Mouse (Mus musculus) ovary, postnatal 36 days (tissue): ENCODE measurements around the gene Ninj2.

Source experiments
- DNase-seq: peaks from one replicate; pipeline ENCODE4 v3.0.0; 2022; ENCODE audit warnings: low spot score, mixed read lengths

Ninj2 gene

DNA sequence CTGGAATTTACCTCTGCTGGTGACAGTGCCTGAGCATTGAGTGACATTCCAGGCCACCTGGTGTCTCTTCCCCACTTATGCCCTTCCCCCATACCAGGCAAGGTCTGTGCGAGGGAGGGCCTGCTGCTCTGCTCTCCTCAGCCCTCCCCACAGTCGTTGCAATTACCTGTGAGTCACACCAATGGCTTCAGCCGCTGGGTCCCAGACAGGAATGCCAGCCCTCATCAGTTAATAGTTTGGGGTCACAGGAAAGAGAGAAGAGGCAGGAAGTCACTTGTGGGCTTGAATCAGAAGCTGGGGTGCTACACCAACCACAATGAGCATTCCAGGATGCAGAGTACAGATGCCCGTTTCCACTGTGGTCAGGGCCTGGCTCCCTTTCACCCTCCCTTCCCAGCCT, 41.6 kb downstream of the Ninj2 start:
- no peak for DNase-seq

DNA sequence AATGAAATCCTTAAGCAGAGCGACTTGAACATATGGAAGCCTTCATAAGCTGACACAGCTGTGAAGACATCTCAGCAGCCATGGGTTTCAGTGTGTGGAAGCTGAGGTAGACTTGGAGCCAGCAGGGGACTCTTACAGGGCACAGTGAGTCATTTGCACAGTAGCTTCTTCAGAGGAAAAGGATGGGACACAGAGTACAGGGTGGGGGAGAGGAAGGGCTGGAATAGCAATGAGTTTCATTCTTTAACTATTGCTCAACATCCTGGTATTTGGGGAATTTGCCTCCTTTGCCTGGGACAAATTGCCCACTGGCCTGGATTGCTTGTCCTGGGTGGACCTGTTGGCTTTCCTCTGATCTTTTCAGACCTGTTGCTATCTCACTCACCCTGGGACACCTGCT, 52.3 kb downstream of the Ninj2 start:
- DNase-seq: no peak

DNA sequence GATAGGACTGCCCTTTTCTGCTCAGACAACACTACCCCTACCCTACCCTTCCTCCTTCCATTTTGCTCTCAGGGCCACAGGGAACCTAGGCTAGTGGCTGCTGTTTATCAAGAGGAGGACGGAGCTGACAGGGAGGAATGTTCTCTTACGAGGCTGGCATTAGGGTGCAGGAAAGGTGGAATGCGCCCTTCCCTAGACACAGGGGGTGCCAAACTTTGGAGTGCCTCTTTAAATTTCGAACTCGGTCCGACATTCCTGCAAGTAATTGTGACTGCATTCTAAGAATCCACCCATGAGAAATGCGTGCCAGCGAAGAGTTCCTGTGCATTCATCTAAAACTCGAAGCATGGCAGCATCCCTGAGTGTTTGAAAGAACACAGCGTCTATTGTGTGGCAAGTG, 53.5 kb downstream of the Ninj2 start:
- DNase-seq: no peak

DNA sequence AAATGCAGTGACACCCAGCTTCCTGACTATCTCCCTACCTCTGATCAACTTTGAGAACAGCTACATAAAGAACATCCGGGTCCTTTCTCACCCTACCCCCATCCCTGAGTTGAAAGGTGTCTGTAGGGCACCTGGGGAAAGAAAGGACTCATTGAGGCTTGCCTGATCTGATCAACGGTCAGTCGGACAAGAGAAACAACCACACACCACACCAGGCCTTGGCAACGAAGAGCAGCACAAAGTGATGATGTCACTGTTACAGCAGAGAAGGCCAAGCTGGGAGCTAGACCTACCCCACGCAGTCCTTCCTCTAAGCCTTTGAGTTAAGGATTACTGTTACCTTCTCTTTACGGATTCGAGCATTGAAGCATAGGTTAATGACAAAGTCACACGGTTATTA, 54.3 kb downstream of the Ninj2 start:
- DNase-seq: no peak

DNA sequence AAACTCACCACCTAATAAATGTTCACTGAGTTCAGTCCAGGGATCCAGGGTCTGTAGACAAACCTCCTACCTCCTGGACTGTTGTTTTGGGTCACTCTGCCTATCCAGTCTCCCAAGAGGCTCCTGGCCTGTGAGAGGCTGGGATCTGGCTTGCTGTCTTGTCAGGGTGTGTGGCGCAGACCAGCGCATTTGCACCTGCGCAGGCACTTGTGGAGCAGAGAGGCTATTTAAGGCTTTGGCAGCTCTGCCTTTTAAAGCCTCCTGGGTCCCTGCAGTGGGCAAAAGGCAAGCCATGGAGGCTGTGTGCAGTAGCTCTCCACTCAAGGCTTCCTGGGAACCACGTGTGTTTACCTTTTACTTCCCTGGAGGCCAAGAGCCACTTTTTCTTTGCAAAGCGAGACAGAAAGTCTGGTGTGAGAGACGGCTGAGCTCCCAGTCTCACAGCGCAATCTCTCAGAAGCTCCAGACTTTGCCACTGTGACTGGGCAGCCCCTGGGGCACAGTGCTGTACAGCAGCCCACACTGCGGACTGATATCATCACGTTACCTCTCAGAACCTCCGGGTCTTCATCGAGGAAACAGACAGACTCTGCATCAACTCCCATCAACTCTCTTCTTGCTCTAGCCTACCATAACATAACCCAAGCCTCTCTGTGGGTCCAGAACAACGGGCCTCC, 55.7 kb downstream of the Ninj2 start:
- DNase-seq: no peak

DNA sequence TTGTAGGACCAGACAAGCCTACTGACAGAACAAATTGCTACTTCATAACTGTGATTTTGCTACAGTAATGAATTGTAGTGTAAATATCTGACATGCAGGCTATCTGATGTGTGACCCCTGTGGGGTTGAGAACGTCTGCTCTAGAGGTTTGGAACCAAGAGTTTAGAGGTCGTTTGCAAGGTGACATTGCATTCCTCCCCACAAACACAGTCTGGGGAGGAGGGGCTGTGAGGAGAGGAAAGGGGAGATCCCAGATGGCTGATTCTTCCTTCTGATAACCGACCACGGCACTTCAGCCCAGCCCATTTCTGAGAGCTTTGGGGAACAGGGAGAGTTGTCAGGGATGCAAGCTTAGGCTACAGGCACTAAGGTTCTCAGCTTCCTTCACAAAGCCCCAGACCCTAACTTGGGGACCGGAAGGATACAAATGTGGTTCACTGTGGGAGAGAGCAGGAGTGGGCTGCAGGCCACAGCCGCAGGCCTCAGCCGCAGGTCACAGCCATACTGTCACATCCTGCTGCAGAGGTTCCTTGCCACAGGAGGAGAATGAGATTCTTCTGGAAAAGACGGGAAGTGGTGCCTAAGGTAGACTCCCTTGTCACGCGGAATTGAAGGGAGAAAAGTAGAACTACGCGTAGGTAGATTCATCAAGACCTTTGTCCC, 56.4 kb downstream of the Ninj2 start:
- no peak for DNase-seq

DNA sequence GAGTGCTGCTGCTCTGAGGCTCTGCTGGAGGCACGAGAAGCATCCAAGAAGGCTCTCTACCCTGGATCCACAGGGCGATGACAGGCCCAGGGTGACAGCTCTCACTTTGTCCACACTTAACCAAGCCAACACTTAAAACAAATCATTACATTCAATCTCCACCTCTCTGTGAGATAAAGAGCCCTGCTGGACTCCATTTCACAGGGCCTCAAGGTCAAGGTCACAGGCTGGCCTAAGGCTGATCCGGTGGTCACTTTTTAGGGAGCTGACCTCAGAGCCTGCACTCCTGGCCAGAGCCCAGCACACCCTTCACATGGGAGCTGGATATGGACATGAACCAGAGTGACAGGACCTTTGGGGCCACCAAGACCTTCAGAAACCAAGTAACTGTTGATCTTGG, 57.1 kb downstream of the Ninj2 start:
- DNase-seq: no peak

DNA sequence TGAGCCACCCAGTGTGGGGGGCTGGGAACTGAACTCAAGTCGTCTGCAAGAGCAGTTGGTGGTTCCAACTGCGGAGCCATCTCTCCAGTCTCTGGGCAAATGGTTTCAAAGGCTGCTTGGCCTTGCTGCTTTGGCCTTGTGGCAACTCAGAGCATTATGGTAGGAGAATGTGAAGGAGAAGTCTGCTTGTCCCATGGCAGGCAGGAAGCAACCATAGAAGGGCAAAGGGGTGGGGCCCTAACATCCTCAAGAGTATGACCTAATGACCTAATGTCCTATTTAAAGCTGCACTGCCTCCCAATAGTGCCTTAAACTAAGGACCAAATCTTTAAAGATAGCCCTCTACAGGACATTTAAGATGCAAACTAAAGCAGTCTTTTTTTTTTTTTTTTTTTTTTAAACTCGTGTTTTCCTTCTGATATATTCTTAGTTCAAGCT, 58.5 kb downstream of the Ninj2 start:
- no peak for DNase-seq

DNA sequence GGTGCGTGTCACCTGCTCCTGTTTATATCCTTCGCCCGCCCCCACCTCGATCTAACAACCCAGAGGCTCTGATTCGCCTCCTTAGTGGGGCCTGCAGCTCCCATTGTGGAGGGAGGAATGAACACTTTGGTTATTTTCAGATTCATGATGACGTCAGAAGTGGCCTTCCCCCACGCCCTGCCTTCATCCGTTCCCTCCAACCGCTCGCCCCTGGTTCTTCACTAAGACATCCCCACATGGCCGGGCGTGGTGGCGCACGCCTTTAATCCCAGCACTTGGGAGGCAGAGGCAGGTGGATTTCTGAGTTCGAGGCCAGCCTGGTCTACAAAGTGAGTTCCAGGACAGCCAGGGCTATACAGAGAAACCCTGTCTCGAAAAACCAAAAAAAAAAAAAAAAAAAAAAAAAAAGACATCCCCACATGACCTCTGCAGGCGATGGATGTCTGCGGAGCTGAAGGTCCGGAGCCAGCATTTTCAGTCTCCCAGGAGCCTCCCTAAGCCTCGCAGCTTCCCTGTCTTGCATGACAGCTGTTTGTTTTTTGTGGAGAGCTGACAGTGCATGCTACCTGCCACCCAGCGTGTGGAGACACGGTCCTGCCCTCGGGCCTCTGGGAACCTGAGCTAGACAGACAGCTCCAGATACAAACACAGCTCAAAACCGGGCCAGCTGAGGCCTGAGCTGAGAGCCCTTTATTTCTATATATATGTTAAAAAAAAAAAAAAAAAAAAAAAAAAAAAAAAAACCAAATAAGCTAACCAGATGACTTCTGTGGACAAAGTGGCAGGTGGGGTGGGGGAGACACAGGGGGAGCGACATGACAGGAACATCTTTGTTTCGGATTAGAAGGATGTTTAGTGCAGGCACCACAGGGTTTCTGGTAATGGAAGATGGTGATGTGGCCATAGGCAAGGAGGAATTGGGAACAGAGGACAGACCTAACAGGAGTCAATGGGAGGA, 59.9 kb downstream of the Ninj2 start:
- DNase-seq: no peak

DNA sequence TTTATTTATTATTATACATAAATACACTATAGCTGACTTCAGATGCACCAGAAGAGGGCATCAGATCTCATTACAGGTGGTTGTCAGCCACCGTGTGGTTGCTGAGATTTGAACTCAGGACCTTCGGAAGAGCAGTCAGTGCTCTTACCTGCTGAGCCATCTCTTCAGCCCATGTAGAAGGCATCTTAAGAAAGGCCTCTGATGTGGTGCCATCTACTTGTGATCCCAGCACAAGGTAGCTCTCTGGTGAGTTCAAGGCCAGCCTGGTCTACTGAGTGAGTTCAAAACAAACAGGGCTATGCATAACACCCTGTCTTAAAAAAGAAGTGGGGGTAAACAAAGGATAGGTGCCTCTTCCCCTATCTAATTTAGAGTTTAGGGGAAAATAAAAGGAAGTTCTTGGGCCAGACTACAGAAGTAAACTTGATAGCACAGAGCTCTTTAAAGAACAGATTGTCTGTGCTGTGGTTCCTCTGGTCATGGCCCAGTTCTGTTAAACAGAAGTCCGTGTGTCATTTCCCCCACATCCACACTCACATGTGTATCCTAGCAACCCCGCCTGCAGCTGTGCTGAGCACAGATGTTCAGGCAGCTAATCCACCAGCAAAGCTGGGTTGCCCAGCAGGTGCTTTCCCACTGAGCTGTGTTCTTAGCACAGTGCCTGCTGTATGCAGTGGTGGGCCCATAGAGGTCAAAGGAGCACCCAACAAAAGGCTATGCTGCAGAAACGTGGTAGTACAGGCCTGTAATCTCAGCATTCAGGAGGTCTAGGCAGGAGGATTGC, 61.6 kb downstream of the Ninj2 start:
- no peak for DNase-seq

DNA sequence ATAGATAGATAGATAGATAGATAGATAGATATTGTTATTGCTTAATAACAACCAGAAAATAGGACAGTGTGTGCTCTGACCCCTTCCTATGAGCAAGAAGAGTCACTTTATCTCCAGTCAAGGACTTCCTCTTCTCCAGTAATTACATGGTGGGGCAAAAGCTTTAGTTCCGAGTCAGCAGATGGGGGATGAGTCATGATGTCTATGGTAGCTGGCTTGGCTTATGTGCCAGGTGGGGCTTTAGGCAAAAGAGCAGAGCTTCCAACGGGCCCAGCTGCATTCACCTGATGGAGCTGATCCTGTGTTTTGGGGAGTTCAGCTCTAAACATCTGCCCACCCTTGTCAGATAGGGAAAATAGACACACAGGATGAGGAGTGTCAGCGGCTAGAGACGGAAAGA, 62.4 kb downstream of the Ninj2 start:
- DNase-seq: no peak

DNA sequence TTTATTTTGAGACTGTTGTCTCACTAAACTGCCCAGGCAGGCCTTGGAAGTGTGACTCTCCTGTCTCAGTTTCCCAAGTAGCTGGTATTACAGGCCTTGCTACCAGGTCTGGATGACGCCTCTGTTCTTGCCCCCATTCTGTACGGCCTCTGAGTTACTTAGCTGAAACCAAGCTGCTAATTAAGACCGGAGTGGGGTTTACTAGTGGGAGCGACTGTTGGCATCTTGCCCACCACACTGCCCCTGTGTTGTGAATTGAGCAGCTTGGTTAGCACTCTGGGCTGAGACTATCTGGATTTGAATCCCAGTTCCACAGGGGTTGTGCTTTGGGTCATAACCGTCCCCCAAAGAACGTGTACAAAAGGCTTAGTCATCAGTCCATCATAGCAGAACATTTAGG, 64.3 kb downstream of the Ninj2 start:
- DNase-seq: no peak

DNA sequence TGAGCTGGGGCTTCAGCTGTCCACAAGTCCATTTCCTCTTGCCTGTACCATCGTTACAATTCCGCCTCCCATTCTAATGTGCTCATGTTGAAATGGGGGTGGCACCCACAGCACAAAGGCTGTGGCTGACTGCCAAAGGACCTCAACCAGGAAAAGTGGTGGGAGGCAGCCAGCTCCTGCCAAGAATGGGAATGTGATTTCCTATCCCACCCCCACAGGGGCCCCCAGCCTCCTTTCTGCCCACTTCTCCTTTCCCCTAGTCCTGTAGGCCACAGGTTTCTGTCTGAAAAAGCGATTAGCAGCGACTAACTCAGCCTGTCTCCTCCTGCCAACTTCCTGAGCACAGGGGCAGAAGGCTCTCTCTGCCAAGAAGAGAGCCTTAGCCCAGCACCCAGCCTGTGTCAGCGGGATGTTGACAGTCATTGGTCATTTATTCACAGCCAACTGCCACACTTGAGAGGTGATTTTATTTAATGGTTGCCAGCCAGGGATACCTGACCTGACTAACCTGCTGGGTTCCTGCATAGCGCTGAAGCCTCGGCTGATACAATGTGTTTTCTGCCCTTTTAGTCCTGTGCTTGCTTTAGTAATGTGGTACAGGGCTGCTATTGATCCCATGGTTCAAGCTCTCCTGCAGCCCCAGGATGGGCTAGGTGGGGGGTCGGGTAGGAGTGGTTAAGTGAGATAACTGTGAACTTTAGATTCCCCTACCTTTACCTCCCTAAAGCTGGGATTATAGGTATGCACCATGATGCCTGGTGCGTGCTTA, 66.2 kb downstream of the Ninj2 start:
- DNase-seq: peak; percentile 41

DNA sequence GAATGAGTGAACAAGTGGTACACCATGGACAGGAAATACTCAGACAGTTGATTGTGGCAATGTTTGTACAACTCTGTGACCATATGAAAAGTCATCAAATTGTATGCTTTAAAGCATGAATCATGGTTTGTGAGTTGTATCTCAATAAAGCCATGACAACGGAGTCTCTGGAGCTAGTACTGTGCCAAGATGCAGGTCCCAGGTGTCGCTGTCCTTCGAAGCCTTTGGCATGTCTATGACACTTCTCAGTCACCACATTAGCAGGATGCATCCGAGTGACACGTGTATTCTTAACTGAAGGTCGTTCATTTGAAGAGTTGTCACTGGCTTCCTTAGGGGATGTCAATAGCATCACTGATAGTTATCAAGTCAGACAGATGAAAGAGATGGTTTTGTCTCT, 69.8 kb downstream of the Ninj2 start:
- DNase-seq: no peak

DNA sequence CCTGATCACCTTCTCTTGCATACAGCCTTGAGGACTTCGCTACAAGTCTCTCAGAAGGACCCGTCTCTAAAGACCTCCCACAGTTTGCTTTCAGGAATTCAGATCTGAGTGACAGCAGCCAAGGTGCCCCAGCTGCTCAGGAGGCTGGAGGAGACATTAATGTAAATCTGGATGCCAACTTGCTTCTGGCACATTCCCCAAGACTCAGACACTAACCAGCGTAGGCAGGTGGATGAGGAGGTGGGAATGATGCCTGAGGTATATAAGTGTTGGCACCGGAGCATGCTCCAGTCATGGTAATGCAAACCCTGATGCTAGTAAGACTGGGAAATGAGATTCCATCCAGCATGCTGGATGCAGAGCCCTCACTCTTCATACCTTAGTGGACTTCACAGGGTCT, 71.6 kb downstream of the Ninj2 start:
- DNase-seq: no peak

DNA sequence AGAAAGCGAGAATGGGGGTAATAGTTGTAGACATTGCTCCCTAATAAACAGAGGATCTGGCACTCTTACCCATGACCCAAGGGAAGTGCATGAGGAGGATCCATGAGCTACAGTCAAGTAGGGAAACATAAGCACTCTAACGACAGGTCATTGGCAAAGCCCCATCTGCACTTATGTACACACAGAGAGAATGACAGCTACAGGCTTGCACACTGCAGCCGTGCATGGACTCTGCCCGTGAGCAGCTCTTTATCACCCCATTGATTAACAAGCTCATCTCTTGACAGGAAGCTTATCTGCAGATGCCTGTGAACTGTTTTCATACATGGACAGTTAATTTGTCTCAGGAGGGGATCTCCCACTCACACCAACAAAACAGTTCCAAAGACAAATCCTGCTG, 74.4 kb downstream of the Ninj2 start:
- DNase-seq: no peak

DNA sequence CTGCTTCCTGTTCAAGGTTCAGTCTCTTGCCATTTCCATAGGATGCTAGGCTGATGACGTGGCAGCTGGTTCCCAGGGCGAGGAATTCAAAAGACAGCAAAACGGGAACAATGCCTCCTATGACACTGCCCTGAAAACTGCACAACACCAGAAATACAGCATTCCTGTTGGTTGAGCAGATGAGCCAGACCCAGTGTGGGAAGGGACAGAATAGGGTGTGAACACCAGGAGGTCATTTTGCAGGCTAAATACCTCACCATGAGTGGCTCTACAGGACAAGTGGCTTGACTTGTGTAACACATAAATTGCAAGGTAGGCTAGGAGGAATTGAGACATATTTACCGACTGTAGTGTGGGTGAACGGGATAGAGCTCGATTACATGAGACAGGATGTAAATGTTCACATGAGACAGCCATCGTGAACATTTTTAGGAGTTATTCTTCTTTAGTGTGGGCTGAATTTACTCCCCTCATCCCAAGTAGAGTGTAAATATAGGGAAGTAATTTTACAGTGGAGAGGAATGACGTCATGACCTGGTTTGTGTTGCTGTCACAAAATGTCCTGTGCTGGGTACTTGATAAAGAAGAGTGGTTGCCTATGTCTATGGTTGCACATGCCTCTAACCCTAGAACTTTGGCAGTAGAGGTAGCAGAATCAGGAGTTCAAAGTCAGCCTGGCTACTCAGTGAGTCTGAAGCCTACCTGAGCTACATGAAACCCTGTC, 79.3 kb downstream of the Ninj2 start:
- no peak for DNase-seq

DNA sequence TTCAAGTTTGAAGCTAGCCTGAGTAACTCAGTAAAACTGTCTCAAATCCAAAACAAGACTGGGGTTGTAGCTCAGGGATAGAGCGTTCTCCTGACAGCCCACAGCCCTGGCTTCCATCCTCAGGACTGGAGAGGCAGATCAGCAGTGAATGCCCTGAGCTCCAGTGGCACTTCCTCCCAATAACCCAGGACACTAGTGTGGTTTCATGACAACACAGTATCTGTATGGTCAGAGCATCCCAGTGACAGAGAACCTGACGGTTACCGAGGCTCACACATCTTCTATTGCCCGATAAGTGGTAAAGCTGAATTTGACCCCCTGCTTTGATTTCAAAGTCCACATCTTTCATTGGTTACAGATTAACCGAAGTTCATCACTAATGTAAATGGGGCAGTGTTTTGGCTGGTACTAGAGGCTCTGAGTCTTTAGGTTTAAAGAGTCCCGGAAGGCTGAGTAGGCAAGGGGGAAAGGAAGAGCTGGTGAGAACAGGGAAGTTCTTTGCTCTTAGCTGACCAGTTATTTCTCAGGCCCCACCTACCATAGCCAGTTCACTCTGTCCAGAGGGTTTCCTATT, 81.0 kb downstream of the Ninj2 start:
- DNase-seq: no peak

DNA sequence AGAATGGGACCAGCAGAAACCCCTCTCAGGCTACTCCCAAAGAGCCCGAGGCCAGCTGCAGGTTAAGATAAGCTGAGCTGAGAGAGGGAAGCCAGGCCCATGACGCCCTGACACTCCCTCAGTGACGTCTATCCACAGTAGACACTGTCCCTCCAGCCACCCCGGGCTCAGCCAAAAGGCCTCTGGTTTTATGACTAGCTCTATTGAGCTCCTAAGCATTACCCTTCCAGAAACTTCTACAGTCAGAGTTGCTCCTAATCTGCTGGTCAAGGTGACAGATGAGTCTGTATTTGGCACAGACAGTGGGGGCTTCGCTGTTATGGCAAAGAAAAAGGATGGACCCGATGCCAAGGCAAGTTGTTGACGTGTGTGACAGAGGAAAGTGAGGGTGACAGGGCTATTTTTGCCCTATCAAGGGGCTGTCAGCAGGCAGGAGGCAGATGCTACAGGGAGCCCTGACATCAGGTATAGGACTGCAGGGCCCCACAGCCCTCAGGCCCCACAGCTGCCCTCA, 81.5 kb downstream of the Ninj2 start:
- no peak for DNase-seq

DNA sequence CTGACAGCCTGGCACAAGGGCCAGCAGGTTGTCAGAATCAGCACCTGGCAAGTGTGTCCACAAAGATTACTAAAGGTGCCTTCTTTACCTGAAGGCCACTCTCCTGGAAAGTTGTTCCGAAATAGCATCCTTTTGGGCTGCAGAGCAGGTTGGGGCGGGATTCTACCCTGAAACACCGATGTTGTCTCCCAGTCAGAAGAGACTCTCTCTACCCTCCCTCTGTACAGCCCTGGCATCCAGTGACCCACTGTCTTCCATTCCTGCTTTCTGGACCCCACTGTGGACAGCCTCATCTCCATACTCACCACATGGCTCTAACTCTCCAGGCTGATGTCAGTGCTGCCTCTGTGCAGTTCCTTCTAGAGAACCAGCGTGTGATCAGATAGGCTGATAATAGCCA, 82.5 kb downstream of the Ninj2 start:
- no peak for DNase-seq
